ENCODE assay signal across 9 mouse cellular contexts in the genomic region with DNA sequence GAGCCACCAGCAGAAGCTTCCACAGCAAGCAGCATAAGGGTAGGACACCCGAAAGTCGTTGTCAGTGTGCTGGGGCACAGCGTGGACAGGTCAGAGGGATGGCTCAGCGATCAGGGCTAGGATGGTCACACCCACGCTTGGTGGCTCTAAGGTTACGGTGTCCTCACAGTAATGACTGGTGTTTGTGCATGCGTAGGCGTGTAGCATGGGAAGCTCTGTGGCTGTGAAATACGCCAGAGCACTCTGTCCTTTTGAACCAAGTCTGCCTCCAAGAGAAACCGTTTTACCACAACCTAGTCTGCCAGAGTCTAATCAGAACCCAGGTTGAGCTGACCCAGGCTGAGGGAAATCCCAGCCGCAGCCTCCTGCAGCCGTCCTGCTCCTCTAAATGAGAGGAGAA. TPM values are rescaled to one million over a fixed set of nuclear protein-coding genes. Genes with fewer than 3 reads are reported as not detected.
A peak's percentile ranks its signal among the peaks of the same experiment; 100 is the strongest.
DNase-seq lines count a peak whose midpoint lies in the region; ATAC-seq and TF ChIP-seq lines count a peak whose summit lies in the region.
"Had no signal": no experiment of that assay in that cellular context is flagged by ENCODE, and none has a peak within 500 bp of the region (broad histone marks: within the 10 kb centered on the region; RNA-seq: fewer than 3 reads in every experiment).

No protein-coding gene starts in this region.

- DNase-seq in heart, postnatal 0 days (ENCODE audit: low spot score) = no peak
- DNase-seq in heart, postnatal 10 days = no peak
- DNase-seq in CD4-positive helper T cell, adult 2 months (ENCODE audit: low read depth, low spot score) = peak; percentile 61
- DNase-seq in liver, embryonic 11.5 days (ENCODE audit: low spot score) = no peak
- DNase-seq in cerebellum, adult 11-12 months = no peak
- no peak for DNase-seq in embryo, embryonic 10.5 days (ENCODE audit: low spot score)
- DNase-seq in layer of hippocampus, postnatal 36 days = no peak
- DNase-seq: forebrain, postnatal 0 days had no signal

- no peaks in the 10 kb centered on the region for H3K4me1 ChIP-seq in heart, postnatal 0 days (ENCODE audit: control insufficient read depth, insufficient read depth)
- H3K4me1 ChIP-seq in bone marrow, adult 2 months (ENCODE audit: control insufficient read depth, insufficient read depth, low read length) = peaks cover 7% of the 10 kb centered on the region
- peaks cover 5% of the 10 kb centered on the region; the same call in 1 of the 2 replicates for H3K4me1 ChIP-seq in liver, embryonic 11.5 days (replicated peaks; ENCODE audit: control insufficient read depth, insufficient read depth, low read length)

- TF ChIP-seq POLR2A in bone marrow, adult 2 months (IDR thresholded peaks at IDR 0.05; ENCODE audit: borderline replicate concordance, control insufficient read depth, low read depth, low read length) = no peak

- H3K9ac ChIP-seq in heart, postnatal 0 days (replicated peaks; ENCODE audit: low read depth, low read length) = no peak overlapping the region; the same call in 1 of the 2 replicates
- no peak overlapping the region for H3K9ac ChIP-seq in liver, embryonic 11.5 days (ENCODE audit: low read depth, low read length)
- H3K9ac ChIP-seq: forebrain, postnatal 0 days had no signal

- H3K4me3 ChIP-seq in heart, postnatal 0 days (ENCODE audit: low read depth, low read length) = peak overlapping the region; percentile 10; the same call in 1 of the 2 replicates
- no peak overlapping the region for H3K4me3 ChIP-seq in bone marrow, adult 2 months (replicated peaks; ENCODE audit: control insufficient read depth, low read depth, low read length)
- H3K4me3 ChIP-seq in liver, embryonic 11.5 days (ENCODE audit: low read depth, low read length) = no peak overlapping the region

- peak overlapping the region; percentile 47 for H3K4me2 ChIP-seq in heart, postnatal 0 days (ENCODE audit: low read depth, low read length)
- 0 out of 2 replicates have a peak overlapping the region, but pooled peaks have one; percentile 2 for H3K4me2 ChIP-seq in liver, embryonic 11.5 days

- H3K27ac ChIP-seq in heart, postnatal 0 days (ENCODE audit: low read depth) = no peak overlapping the region
- peak overlapping the region; percentile 6; the same call in 1 of the 2 replicates for H3K27ac ChIP-seq in bone marrow, adult 2 months (ENCODE audit: control insufficient read depth, insufficient read depth, low read depth, low read length, poor library complexity)
- H3K27ac ChIP-seq in liver, embryonic 11.5 days (ENCODE audit: low read depth, low read length) = no peak overlapping the region

- no peak for ATAC-seq in heart, postnatal 0 days (ENCODE audit: insufficient read depth, low read depth)
- ATAC-seq in liver, embryonic 11.5 days (replicated peaks; ENCODE audit: low FRiP score) = 0 out of 2 replicates have a peak, but pooled peaks have one; percentile 24
- ATAC-seq: forebrain, postnatal 0 days had no signal

- WGBS in heart, postnatal 0 days = 46% methylated on average over 12 of the region's 12 CpGs
- WGBS in bone marrow, adult 2 months = 29% methylated on average over 12 of the region's 12 CpGs
- 54% methylated on average over 12 of the region's 12 CpGs for WGBS in liver, embryonic 11.5 days

- 0 out of 2 replicates have a peak, but pooled peaks cover 6% of the 10 kb centered on the region for H3K9me3 ChIP-seq in heart, postnatal 0 days (replicated peaks; ENCODE audit: control insufficient read depth, low read length)
- peaks cover 2% of the 10 kb centered on the region; the same call in 1 of the 2 replicates for H3K9me3 ChIP-seq in liver, embryonic 11.5 days (ENCODE audit: control insufficient read depth, low read length)

- intact Hi-C loops in heart, postnatal 10 days (cut with DNase I) = no loop called here

- H3K36me3 ChIP-seq in heart, postnatal 0 days (replicated peaks; ENCODE audit: control insufficient read depth, insufficient read depth, low read length) = no peaks in the 10 kb centered on the region
- no peaks in the 10 kb centered on the region for H3K36me3 ChIP-seq in liver, embryonic 11.5 days (ENCODE audit: control insufficient read depth, insufficient read depth, low read length)

- no peak for TF ChIP-seq EP300 in heart, postnatal 0 days (IDR thresholded peaks at IDR 0.05; ENCODE audit: low read depth)

- no peak for TF ChIP-seq CTCF in heart, postnatal 0 days (IDR thresholded peaks at IDR 0.05; ENCODE audit: low read depth)
- no peak for TF ChIP-seq CTCF in bone marrow, adult 2 months (IDR thresholded peaks at IDR 0.05; ENCODE audit: control insufficient read depth, insufficient read depth, low read length)

- H3K27me3 ChIP-seq in heart, postnatal 0 days (ENCODE audit: control insufficient read depth, insufficient read depth, low read length) = no peaks in the 10 kb centered on the region
- no peaks in the 10 kb centered on the region for H3K27me3 ChIP-seq in liver, embryonic 11.5 days (replicated peaks; ENCODE audit: control insufficient read depth, insufficient read depth, low read length)

RNA-seq across cellular contexts. Expression of gene Mgme1, which starts 46.1 kb away (rescaled TPM):
- 7.5 and 11.1 TPM in 2 replicates for total RNA-seq in heart, postnatal 0 days (2014; rRNA removed; ENCODE audit: low replicate concordance)
- polyA plus RNA-seq in heart, postnatal 0 days (2015; fragmentation: Nextera tagmentation; extraction: Ambion mirVana) = 12.6 and 14.6 TPM in 2 replicates
- 10 to 100 TPM in 1 of 2 experiments, 1 to 10 TPM in 1; 9.8 to 11.5 TPM for total RNA-seq in heart, postnatal 10 days (2021)
- polyA plus RNA-seq in bone marrow, adult 2 months (2011; ENCODE audit: insufficient read depth, insufficient read length, low replicate concordance, missing spikeins) = 3.1 and 5.5 TPM in 2 replicates
- 26.0 and 26.6 TPM in 2 replicates for polyA plus RNA-seq in liver, embryonic 11.5 days (2014; fragmentation: Nextera tagmentation; extraction: Ambion mirVana)
- total RNA-seq in layer of hippocampus, postnatal 36 days (2021) = 1 to 10 TPM; 6.1 to 7.1 TPM

RNA-seq across cellular contexts. Expression of gene Snx5, which starts 46.4 kb away (rescaled TPM):
- total RNA-seq in heart, postnatal 0 days (2014; rRNA removed; ENCODE audit: low replicate concordance) = 80.2 and 146 TPM in 2 replicates
- polyA plus RNA-seq in heart, postnatal 0 days (2015; fragmentation: Nextera tagmentation; extraction: Ambion mirVana) = 55.7 and 65.6 TPM in 2 replicates
- 10 to 100 TPM; 60.1 to 68.5 TPM for total RNA-seq in heart, postnatal 10 days (2021)
- polyA plus RNA-seq in bone marrow, adult 2 months (2011; ENCODE audit: insufficient read depth, insufficient read length, low replicate concordance, missing spikeins) = 185 and 274 TPM in 2 replicates
- polyA plus RNA-seq in liver, embryonic 11.5 days (2014; fragmentation: Nextera tagmentation; extraction: Ambion mirVana) = 168 and 171 TPM in 2 replicates
- total RNA-seq in layer of hippocampus, postnatal 36 days (2021) = 10 to 100 TPM; 68.7 to 69.4 TPM
